Mouse (Mus musculus) fibroblast of lung, adult 2 months (primary cell): ENCODE measurements around the gene Vax2.

Experiments used
- DNase-seq: peaks from one replicate; pipeline ENCODE4 v3.0.0-alpha.2; 2011; ENCODE audit warnings: low read depth

Vax2 gene

GRCm38 (mm10) chr6:83762880-83763431 lies 51.9 kb downstream of the Vax2 start:
- DNase-seq: no peak

- DNase-seq: no peak
These were observed 55.9 kb downstream of the Vax2 start for GRCm38 (mm10) chr6:83766982-83767381.

GRCm38 (mm10) chr6:83768485-83768884 lies 57.4 kb downstream of the Vax2 start:
- DNase-seq: no peak

- DNase-seq: peak; percentile 43
These were observed 63.1 kb downstream of the Vax2 start for GRCm38 (mm10) chr6:83774126-83774525.

GRCm38 (mm10) chr6:83774781-83775563 lies 63.9 kb downstream of the Vax2 start:
- no peak for DNase-seq

GRCm38 (mm10) chr6:83775638-83776293 lies 64.7 kb downstream of the Vax2 start, which contains the start of gene Tex261:
Tex261 (minus strand) TSS chr6:83775813.
- DNase-seq: peak; percentile 73

GRCm38 (mm10) chr6:83778306-83778705 lies 67.2 kb downstream of the Vax2 start:
- DNase-seq: no peak

GRCm38 (mm10) chr6:83779026-83779425 lies 68.0 kb downstream of the Vax2 start:
- DNase-seq: peak; percentile 36

- no peak for DNase-seq
These were observed 75.4 kb downstream of the Vax2 start for GRCm38 (mm10) chr6:83786426-83786825.
